Mouse (Mus musculus) neural tube, embryonic 15.5 days (tissue): ENCODE data around the gene Zfp988. TPM values are rescaled to one million over a fixed set of nuclear protein-coding genes. Genes with fewer than 3 reads are reported as not detected.
A peak's percentile ranks its signal among the peaks of the same experiment; 100 is the strongest.
"Not testable (repeated sequence)": the region's sequence is repeated elsewhere in the genome, so short reads cannot be mapped to it uniquely, and the experiment has no call there.

ENCODE experiments used
- ATAC-seq: fragments of 200-750 bp; cut with Nextera tagmentation; 2 replicates; pipeline ENCODE4 v1.8.0; 2017; ENCODE audit warnings: mild to moderate bottlenecking, moderate TSS enrichment, moderate library complexity; ENCODE audit not compliant: low FRiP score
- H3K27ac ChIP-seq: fragments of 300-500 bp; sonication (generic); replicated peaks from 2 replicates; pipeline ENCODE4 v1.5.1; 2015; ENCODE audit warnings: mild to moderate bottlenecking, inconsistent platforms
- H3K27me3 ChIP-seq: fragments of 300-500 bp; sonication (generic); replicated peaks from 2 replicates; pipeline ENCODE4 v1.6.1; 2015; ENCODE audit warnings: inconsistent platforms
- H3K36me3 ChIP-seq: fragments of 300-500 bp; sonication (generic); 2 replicates; pipeline ENCODE4 v1.6.1; 2015; ENCODE audit warnings: inconsistent platforms
- H3K4me1 ChIP-seq: fragments of 300-500 bp; sonication (generic); 2 replicates; pipeline ENCODE4 v1.6.1; 2015; ENCODE audit warnings: inconsistent platforms
- H3K4me2 ChIP-seq: fragments of 300-500 bp; sonication (generic); 2 replicates; pipeline ENCODE4 v1.6.1; 2015; ENCODE audit warnings: inconsistent platforms, mild to moderate bottlenecking, moderate library complexity
- H3K4me3 ChIP-seq: fragments of 300-500 bp; sonication (generic); replicated peaks from 2 replicates; pipeline ENCODE4 v1.5.1; 2015; ENCODE audit warnings: mild to moderate bottlenecking, inconsistent platforms
- H3K9ac ChIP-seq: fragments of 300-500 bp; sonication (generic); replicated peaks from 2 replicates; pipeline ENCODE4 v1.6.1; 2015; ENCODE audit warnings: mild to moderate bottlenecking, inconsistent platforms
- H3K9me3 ChIP-seq: fragments of 300-500 bp; sonication (generic); replicated peaks from 2 replicates; pipeline ENCODE4 v1.6.1; 2016; ENCODE audit warnings: inconsistent platforms
- WGBS: fragments of 180-500 bp; shearing (Covaris S2); methylation state at CpG from one replicate; pipeline ENCODE4 v1.1.7; 2015; ENCODE audit warnings: mixed read lengths; 5-methylcytosine and 5-hydroxymethylcytosine counted together
- polyA plus RNA-seq: library from polyadenylated mRNA; unstranded; fragments of >200 nt; fragmentation: Nextera tagmentation; extraction: Ambion mirVana; gene quantifications from 2 replicates; pipeline ENCODE4 v1.2.1, GENCODE M21; 2015

Zfp988 gene
- polyA plus RNA-seq: 0.19 and 0.23 TPM in 2 replicates

- not testable (repeated sequence) for H3K9ac ChIP-seq, H3K4me3 ChIP-seq, H3K27ac ChIP-seq, H3K4me1 ChIP-seq, H3K36me3 ChIP-seq, H3K4me2 ChIP-seq, H3K27me3 ChIP-seq, ATAC-seq
- H3K9me3 ChIP-seq: peaks cover 18% of the 10 kb centered on the region
- WGBS: 91% methylated on average over 6 of the region's 6 CpGs
Measured at GRCm38 (mm10) chr4:147305436-147305835, at the start of gene Zfp988. Gene Zfp988, plus strand, starts transcription at chr4:147305674.

GRCm38 (mm10) chr4:147262708-147263107 is 42.8 kb upstream of the Zfp988 start:
- WGBS: 95% methylated on average over 2 of the region's 3 CpGs

GRCm38 (mm10) chr4:147267302-147267701 is 38.2 kb upstream of the Zfp988 start:
- peaks cover 29% of the 10 kb centered on the region; the same call in 1 of the 2 replicates for H3K9me3 ChIP-seq
- not testable (repeated sequence) for H3K27ac ChIP-seq, H3K4me2 ChIP-seq, H3K27me3 ChIP-seq, H3K4me1 ChIP-seq, H3K36me3 ChIP-seq, H3K4me3 ChIP-seq, H3K9ac ChIP-seq, ATAC-seq
- WGBS: 91% methylated on average over 17 of the region's 17 CpGs

More at GRCm38 (mm10) chr4:147262708-147263107, 42.8 kb upstream of the Zfp988 start:
- H3K9ac ChIP-seq, H3K4me1 ChIP-seq, ATAC-seq, H3K36me3 ChIP-seq, H3K4me2 ChIP-seq, H3K4me3 ChIP-seq, H3K27me3 ChIP-seq, H3K27ac ChIP-seq: not testable (repeated sequence)
- peaks cover 26% of the 10 kb centered on the region; the same call in 1 of the 2 replicates for H3K9me3 ChIP-seq

- not testable (repeated sequence) for H3K36me3 ChIP-seq, ATAC-seq, H3K4me3 ChIP-seq, H3K4me1 ChIP-seq, H3K27me3 ChIP-seq, H3K27ac ChIP-seq, H3K4me2 ChIP-seq, H3K9ac ChIP-seq
- 89% methylated on average over 25 of the region's 25 CpGs for WGBS
- H3K9me3 ChIP-seq: peaks cover 35% of the 10 kb centered on the region
Measured at GRCm38 (mm10) chr4:147268735-147269134, 36.7 kb upstream of the Zfp988 start.

GRCm38 (mm10) chr4:147270026-147270425 is 35.4 kb upstream of the Zfp988 start:
- H3K4me2 ChIP-seq, H3K36me3 ChIP-seq, H3K9ac ChIP-seq, ATAC-seq, H3K27me3 ChIP-seq, H3K4me3 ChIP-seq, H3K27ac ChIP-seq, H3K4me1 ChIP-seq: not testable (repeated sequence)
- 89% methylated on average over 4 of the region's 4 CpGs for WGBS
- H3K9me3 ChIP-seq: peaks cover 44% of the 10 kb centered on the region

GRCm38 (mm10) chr4:147271601-147272000 is 33.9 kb upstream of the Zfp988 start:
- H3K4me1 ChIP-seq, H3K4me3 ChIP-seq, H3K36me3 ChIP-seq, H3K27ac ChIP-seq, H3K27me3 ChIP-seq, ATAC-seq, H3K4me2 ChIP-seq, H3K9ac ChIP-seq: not testable (repeated sequence)
- peaks cover 50% of the 10 kb centered on the region for H3K9me3 ChIP-seq
- WGBS: 93% methylated on average over 13 of the region's 13 CpGs

- not testable (repeated sequence) for H3K27me3 ChIP-seq, H3K27ac ChIP-seq, H3K36me3 ChIP-seq, H3K4me1 ChIP-seq, H3K9ac ChIP-seq
- Histone ChIP-seq H3K9me3 (peaks cover 38% of the 10 kb centered on the region), H3K4me2 (peak overlapping the region; percentile 48), H3K4me3 (peak overlapping the region; percentile 27)
- ATAC-seq: peak; percentile 53; the same call in 1 of the 2 replicates
- 35% methylated on average over 57 of the region's 58 CpGs for WGBS
Measured at GRCm38 (mm10) chr4:147275021-147275772, 30.3 kb upstream of the Zfp988 start.

- not testable (repeated sequence) for ATAC-seq, H3K4me1 ChIP-seq, H3K27me3 ChIP-seq, H3K36me3 ChIP-seq, H3K9ac ChIP-seq, H3K27ac ChIP-seq
- 21% methylated on average over 54 of the region's 54 CpGs for WGBS
- Histone ChIP-seq H3K4me3 (peak overlapping the region; percentile 27), H3K4me2 (peak overlapping the region; percentile 48), H3K9me3 (peaks cover 36% of the 10 kb centered on the region)
Measured at GRCm38 (mm10) chr4:147275773-147276140, 29.7 kb upstream of the Zfp988 start.

- H3K4me3 ChIP-seq, H3K27me3 ChIP-seq, H3K4me1 ChIP-seq, H3K4me2 ChIP-seq, H3K9ac ChIP-seq, ATAC-seq, H3K36me3 ChIP-seq, H3K27ac ChIP-seq: not testable (repeated sequence)
- 81% methylated on average over 2 of the region's 2 CpGs for WGBS
- H3K9me3 ChIP-seq: peaks cover 13% of the 10 kb centered on the region
Measured at GRCm38 (mm10) chr4:147280406-147280805, 25.1 kb upstream of the Zfp988 start.

GRCm38 (mm10) chr4:147298585-147298984 is 6.9 kb upstream of the Zfp988 start:
- H3K4me1 ChIP-seq, H3K4me3 ChIP-seq, H3K4me2 ChIP-seq, H3K9ac ChIP-seq, H3K27ac ChIP-seq, H3K36me3 ChIP-seq, ATAC-seq, H3K27me3 ChIP-seq: not testable (repeated sequence)
- 70% methylated on average over 3 of the region's 3 CpGs for WGBS
- peaks cover 16% of the 10 kb centered on the region; the same call in 1 of the 2 replicates for H3K9me3 ChIP-seq

- H3K36me3 ChIP-seq, H3K4me2 ChIP-seq, H3K9ac ChIP-seq, H3K4me1 ChIP-seq, H3K27me3 ChIP-seq, H3K4me3 ChIP-seq, H3K27ac ChIP-seq, ATAC-seq: not testable (repeated sequence)
- peaks cover 22% of the 10 kb centered on the region for H3K9me3 ChIP-seq
Measured at GRCm38 (mm10) chr4:147302375-147302774, 3.1 kb upstream of the Zfp988 start.

GRCm38 (mm10) chr4:147335036-147335690 is 29.7 kb downstream of the Zfp988 start:
- not testable (repeated sequence) for H3K4me3 ChIP-seq, ATAC-seq, H3K9ac ChIP-seq, H3K36me3 ChIP-seq, H3K4me1 ChIP-seq, H3K27me3 ChIP-seq, H3K27ac ChIP-seq, H3K4me2 ChIP-seq
- WGBS: 93% methylated on average over 2 of the region's 2 CpGs
- H3K9me3 ChIP-seq: peaks cover 60% of the 10 kb centered on the region
